Mouse (Mus musculus) limb, embryonic 15.5 days (tissue): ENCODE measurements around the gene Tnfsf4. TPM values are rescaled to one million over a fixed set of nuclear protein-coding genes. Genes with fewer than 3 reads are reported as not detected.
A peak's percentile ranks its signal among the peaks of the same experiment; 100 is the strongest.

Experiments used
- ATAC-seq: fragments of 200-750 bp; cut with Nextera tagmentation; 2 replicates; pipeline ENCODE4 v1.8.0; 2017; ENCODE audit warnings: low read depth, moderate TSS enrichment; ENCODE audit not compliant: insufficient number of reproducible peaks, low FRiP score, low TSS enrichment
- H3K27ac ChIP-seq: fragments of 300-500 bp; sonication (generic); 2 replicates; pipeline ENCODE4 v1.5.1; 2015; ENCODE audit warnings: moderate library complexity, mild to moderate bottlenecking, inconsistent platforms
- H3K27me3 ChIP-seq: fragments of 300-500 bp; sonication (generic); 2 replicates; pipeline ENCODE4 v1.6.1; 2015; ENCODE audit warnings: inconsistent platforms
- H3K36me3 ChIP-seq: fragments of 300-500 bp; sonication (generic); 2 replicates; pipeline ENCODE4 v1.6.1; 2015; ENCODE audit warnings: inconsistent platforms
- H3K4me1 ChIP-seq: fragments of 300-500 bp; sonication (generic); 2 replicates; pipeline ENCODE4 v1.6.1; 2015; ENCODE audit warnings: inconsistent platforms
- H3K4me2 ChIP-seq: fragments of 300-500 bp; sonication (generic); 2 replicates; pipeline ENCODE4 v1.6.1; 2015; ENCODE audit warnings: mild to moderate bottlenecking, inconsistent platforms
- H3K4me3 ChIP-seq: fragments of 300-500 bp; sonication (generic); 2 replicates; pipeline ENCODE4 v1.5.1; 2015; ENCODE audit warnings: mild to moderate bottlenecking, inconsistent platforms
- H3K9ac ChIP-seq: fragments of 300-500 bp; sonication (generic); 2 replicates; pipeline ENCODE4 v1.6.1; 2015; ENCODE audit warnings: inconsistent platforms
- H3K9me3 ChIP-seq: fragments of 300-500 bp; sonication (generic); 2 replicates; pipeline ENCODE4 v1.6.1; 2016; ENCODE audit warnings: inconsistent platforms
- WGBS: fragments of 180-500 bp; shearing (Covaris S2); methylation state at CpG from one replicate; pipeline ENCODE4 v1.1.7; 2015; 5-methylcytosine and 5-hydroxymethylcytosine counted together
- polyA plus RNA-seq: library from polyadenylated mRNA; unstranded; fragments of >200 nt; fragmentation: Nextera tagmentation; extraction: Ambion mirVana; gene quantifications from 2 replicates; pipeline ENCODE4 v1.2.1, GENCODE M21; 2015

The Tnfsf4 gene
- polyA plus RNA-seq, 1 experiment from 2014 or later = 0.08 TPM

GRCm38 (mm10) chr1:161400126-161400525, 4.9 kb downstream of the Tnfsf4 start:
- H3K9ac ChIP-seq = no peak overlapping the region
- WGBS = 29% methylated on average over 6 of the region's 6 CpGs
- no peak overlapping the region for H3K4me2 ChIP-seq
- peaks cover 11% of the 10 kb centered on the region; the same call in 1 of the 2 replicates for H3K4me1 ChIP-seq
- no peaks in the 10 kb centered on the region for H3K27me3 ChIP-seq
- no peak for ATAC-seq
- H3K27ac ChIP-seq = no peak overlapping the region
- no peak overlapping the region for H3K4me3 ChIP-seq
- no peaks in the 10 kb centered on the region for H3K9me3 ChIP-seq
- no peaks in the 10 kb centered on the region for H3K36me3 ChIP-seq

GRCm38 (mm10) chr1:161403061-161403460, 7.9 kb downstream of the Tnfsf4 start:
- no peak for ATAC-seq
- Histone ChIP-seq H3K4me1 (no peaks in the 10 kb centered on the region), H3K4me3 (no peak overlapping the region), H3K27ac (no peak overlapping the region), H3K27me3 (no peaks in the 10 kb centered on the region), H3K9me3 (no peaks in the 10 kb centered on the region), H3K36me3 (no peaks in the 10 kb centered on the region), H3K4me2 (no peak overlapping the region), H3K9ac (no peak overlapping the region)
- WGBS = 45% methylated on average over 2 of the region's 2 CpGs

- ATAC-seq = no peak
- WGBS = 70% methylated on average over 1 of the region's 1 CpGs
These were observed 11.3 kb downstream of the Tnfsf4 start for GRCm38 (mm10) chr1:161406480-161406879.

GRCm38 (mm10) chr1:161419926-161420325, 24.7 kb downstream of the Tnfsf4 start:
- no peak overlapping the region for H3K4me2 ChIP-seq
- H3K27ac ChIP-seq = no peak overlapping the region
- no peaks in the 10 kb centered on the region for H3K27me3 ChIP-seq
- no peaks in the 10 kb centered on the region for H3K36me3 ChIP-seq
- no peak overlapping the region for H3K4me3 ChIP-seq
- no peaks in the 10 kb centered on the region for H3K9me3 ChIP-seq
- ATAC-seq = no peak
- H3K4me1 ChIP-seq = no peaks in the 10 kb centered on the region
- H3K9ac ChIP-seq = no peak overlapping the region

More at GRCm38 (mm10) chr1:161406480-161406879, 11.3 kb downstream of the Tnfsf4 start:
- Histone ChIP-seq H3K4me3 (no peak overlapping the region), H3K4me1 (no peaks in the 10 kb centered on the region), H3K27me3 (no peaks in the 10 kb centered on the region), H3K27ac (no peak overlapping the region), H3K36me3 (no peaks in the 10 kb centered on the region), H3K9me3 (no peaks in the 10 kb centered on the region), H3K4me2 (no peak overlapping the region), H3K9ac (no peak overlapping the region)

- no peak for ATAC-seq
- H3K4me3 ChIP-seq = no peak overlapping the region
- no peaks in the 10 kb centered on the region for H3K4me1 ChIP-seq
- H3K27me3 ChIP-seq = no peaks in the 10 kb centered on the region
- H3K9ac ChIP-seq = no peak overlapping the region
- H3K27ac ChIP-seq = no peak overlapping the region
- WGBS = 81% methylated on average over 9 of the region's 9 CpGs
- no peak overlapping the region for H3K4me2 ChIP-seq
- no peaks in the 10 kb centered on the region for H3K9me3 ChIP-seq
- no peaks in the 10 kb centered on the region for H3K36me3 ChIP-seq
These were observed 25.4 kb downstream of the Tnfsf4 start for GRCm38 (mm10) chr1:161420646-161421045.

- 39% methylated on average over 4 of the region's 4 CpGs for WGBS
- Histone ChIP-seq H3K9ac (no peak overlapping the region), H3K9me3 (no peaks in the 10 kb centered on the region), H3K27me3 (no peaks in the 10 kb centered on the region), H3K4me3 (no peak overlapping the region), H3K4me1 (no peaks in the 10 kb centered on the region), H3K27ac (no peak overlapping the region), H3K36me3 (no peaks in the 10 kb centered on the region), H3K4me2 (no peak overlapping the region)
- no peak for ATAC-seq
These were observed 31.3 kb downstream of the Tnfsf4 start for GRCm38 (mm10) chr1:161426277-161427056.

GRCm38 (mm10) chr1:161427057-161427311, 31.8 kb downstream of the Tnfsf4 start:
- WGBS = 31% methylated on average over 1 of the region's 1 CpGs
- no peak for ATAC-seq
- Histone ChIP-seq H3K4me3 (no peak overlapping the region), H3K9me3 (no peaks in the 10 kb centered on the region), H3K36me3 (no peaks in the 10 kb centered on the region), H3K27me3 (no peaks in the 10 kb centered on the region), H3K4me1 (no peaks in the 10 kb centered on the region), H3K4me2 (no peak overlapping the region), H3K9ac (no peak overlapping the region), H3K27ac (0 out of 2 replicates have a peak overlapping the region, but pooled peaks have one; percentile 17)

GRCm38 (mm10) chr1:161435781-161436180, 40.6 kb downstream of the Tnfsf4 start:
- Histone ChIP-seq H3K4me1 (no peaks in the 10 kb centered on the region), H3K4me2 (no peak overlapping the region), H3K9me3 (no peaks in the 10 kb centered on the region), H3K27me3 (no peaks in the 10 kb centered on the region), H3K9ac (no peak overlapping the region), H3K4me3 (no peak overlapping the region), H3K27ac (no peak overlapping the region), H3K36me3 (no peaks in the 10 kb centered on the region)
- no peak for ATAC-seq
- 70% methylated on average over 2 of the region's 2 CpGs for WGBS

- H3K4me1 ChIP-seq = no peaks in the 10 kb centered on the region
- H3K36me3 ChIP-seq = no peaks in the 10 kb centered on the region
- H3K9ac ChIP-seq = no peak overlapping the region
- 79% methylated on average over 6 of the region's 6 CpGs for whole genome bisulfite sequencing
- no peak for ATAC-seq
- H3K9me3 ChIP-seq = no peaks in the 10 kb centered on the region
- no peaks in the 10 kb centered on the region for H3K27me3 ChIP-seq
- no peak overlapping the region for H3K27ac ChIP-seq
- no peak overlapping the region for H3K4me2 ChIP-seq
- H3K4me3 ChIP-seq = no peak overlapping the region
These were observed 41.3 kb downstream of the Tnfsf4 start for GRCm38 (mm10) chr1:161436503-161436902.

GRCm38 (mm10) chr1:161444858-161445257, 49.6 kb downstream of the Tnfsf4 start:
- Histone ChIP-seq H3K4me1 (peaks cover 11% of the 10 kb centered on the region; the same call in 1 of the 2 replicates), H3K9ac (no peak overlapping the region), H3K4me2 (no peak overlapping the region), H3K4me3 (no peak overlapping the region), H3K9me3 (no peaks in the 10 kb centered on the region), H3K36me3 (no peaks in the 10 kb centered on the region), H3K27ac (peak overlapping the region; percentile 48; the same call in 1 of the 2 replicates), H3K27me3 (no peaks in the 10 kb centered on the region)
- WGBS = 61% methylated on average over 7 of the region's 7 CpGs
- ATAC-seq = peak; percentile 63; the same call in 1 of the 2 replicates

- Histone ChIP-seq H3K4me3 (no peak overlapping the region), H3K27ac (no peak overlapping the region), H3K36me3 (no peaks in the 10 kb centered on the region), H3K27me3 (no peaks in the 10 kb centered on the region), H3K4me2 (no peak overlapping the region), H3K9me3 (no peaks in the 10 kb centered on the region), H3K9ac (no peak overlapping the region), H3K4me1 (no peaks in the 10 kb centered on the region)
- 44% methylated on average over 3 of the region's 3 CpGs for WGBS
- ATAC-seq = no peak
These were observed 56.6 kb downstream of the Tnfsf4 start for GRCm38 (mm10) chr1:161451683-161452245.

GRCm38 (mm10) chr1:161452250-161452649, 57.0 kb downstream of the Tnfsf4 start:
- ATAC-seq = no peak

More at GRCm38 (mm10) chr1:161452250-161452649, 57.0 kb downstream of the Tnfsf4 start:
- Histone ChIP-seq H3K36me3 (no peaks in the 10 kb centered on the region), H3K4me2 (no peak overlapping the region), H3K9ac (no peak overlapping the region), H3K9me3 (no peaks in the 10 kb centered on the region), H3K4me3 (no peak overlapping the region), H3K27me3 (no peaks in the 10 kb centered on the region), H3K27ac (no peak overlapping the region), H3K4me1 (no peaks in the 10 kb centered on the region)
- WGBS = 89% methylated on average over 1 of the region's 1 CpGs
